Mouse (Mus musculus) spleen, adult 2 months (tissue): Measurements from ENCODE around the gene 4930404H24Rik. TPM values are rescaled to one million over a fixed set of nuclear protein-coding genes. Genes with fewer than 3 reads are reported as not detected.
A peak's percentile ranks its signal among the peaks of the same experiment; 100 is the strongest.

ENCODE experiments used
- DNase-seq, 2 experiments: peaks; one replicate each; pipeline versions ENCODE4 v3.0.0 to v3.0.0-alpha.2; 2012 to 2021; ENCODE audit warnings: low spot score in 2 of 2, low read depth in 1 of 2
- H3K27ac ChIP-seq: fragments of 200-500 bp; 2 replicates; pipeline ENCODE4 v1.5.1; 2012; ENCODE audit warnings: low read length, inconsistent platforms; ENCODE audit not compliant: insufficient read depth
- H3K27me3 ChIP-seq: fragments of 200-500 bp; 2 replicates; pipeline ENCODE4 v1.6.1; 2012; ENCODE audit warnings: mild to moderate bottlenecking, moderate library complexity, low read length, inconsistent platforms; ENCODE audit not compliant: control insufficient read depth, insufficient read depth
- H3K36me3 ChIP-seq: fragments of 200-500 bp; 2 replicates; pipeline ENCODE4 v1.6.1; 2012; ENCODE audit warnings: mild to moderate bottlenecking, low read length, inconsistent platforms; ENCODE audit not compliant: control insufficient read depth, insufficient read depth
- H3K4me1 ChIP-seq: fragments of 200-500 bp; 2 replicates; pipeline ENCODE4 v1.6.1; 2011; ENCODE audit warnings: inconsistent platforms; ENCODE audit not compliant: control insufficient read depth, insufficient read depth, insufficient read length
- H3K4me3 ChIP-seq: fragments of 200-500 bp; 2 replicates; pipeline ENCODE4 v1.5.1; 2011; ENCODE audit warnings: mild to moderate bottlenecking, inconsistent platforms; ENCODE audit not compliant: insufficient read depth, insufficient read length; ENCODE audit errors: extremely low read depth
- CTCF ChIP-seq: fragments of 200-500 bp; IDR thresholded peaks from 2 replicates; pipeline ENCODE4 v1.5.1; 2011; ENCODE audit warnings: mild to moderate bottlenecking, inconsistent platforms; ENCODE audit not compliant: insufficient read depth, insufficient read length, insufficient replicate concordance; ENCODE audit errors: extremely low read depth
- POLR2A ChIP-seq: fragments of 200-500 bp; IDR thresholded peaks from 2 replicates; pipeline ENCODE4 v1.6.1; 2011; ENCODE audit warnings: low read depth, low read length, inconsistent platforms
- WGBS: fragments of 180-500 bp; shearing (Covaris S2); methylation state at CpG from one replicate; pipeline ENCODE4 v1.1.7; 2018; 5-methylcytosine and 5-hydroxymethylcytosine counted together
- polyA plus RNA-seq: library from polyadenylated mRNA; depleted of rRNA; stranded (reverse); fragments of >200 nt; gene quantifications from 2 replicates; pipeline ENCODE4 v1.2.3, GENCODE M21; 2012; rRNA removed

4930404H24Rik gene
- not detected in 2 replicates for polyA plus RNA-seq

GRCm38 (mm10) chr2:153492573-153493392 lies at the start of gene 4930404H24Rik:
TSS of gene 4930404H24Rik (plus strand) at chr2:153492790.
- Histone ChIP-seq H3K4me1 (peaks cover 23% of the 10 kb centered on the region), H3K36me3 (no peaks in the 10 kb centered on the region), H3K4me3 (peak within 1 kb of the TSS; percentile 70), H3K27me3 (peaks cover 4% of the 10 kb centered on the region), H3K27ac (no peak within 1 kb of the TSS; the same call in 1 of the 2 replicates)
- TF ChIP-seq POLR2A: no peak
- TF ChIP-seq CTCF: no peak
- peak; percentile 35 to 49 for DNase-seq
- 2% methylated on average over 71 of the region's 83 CpGs for WGBS

DNA sequence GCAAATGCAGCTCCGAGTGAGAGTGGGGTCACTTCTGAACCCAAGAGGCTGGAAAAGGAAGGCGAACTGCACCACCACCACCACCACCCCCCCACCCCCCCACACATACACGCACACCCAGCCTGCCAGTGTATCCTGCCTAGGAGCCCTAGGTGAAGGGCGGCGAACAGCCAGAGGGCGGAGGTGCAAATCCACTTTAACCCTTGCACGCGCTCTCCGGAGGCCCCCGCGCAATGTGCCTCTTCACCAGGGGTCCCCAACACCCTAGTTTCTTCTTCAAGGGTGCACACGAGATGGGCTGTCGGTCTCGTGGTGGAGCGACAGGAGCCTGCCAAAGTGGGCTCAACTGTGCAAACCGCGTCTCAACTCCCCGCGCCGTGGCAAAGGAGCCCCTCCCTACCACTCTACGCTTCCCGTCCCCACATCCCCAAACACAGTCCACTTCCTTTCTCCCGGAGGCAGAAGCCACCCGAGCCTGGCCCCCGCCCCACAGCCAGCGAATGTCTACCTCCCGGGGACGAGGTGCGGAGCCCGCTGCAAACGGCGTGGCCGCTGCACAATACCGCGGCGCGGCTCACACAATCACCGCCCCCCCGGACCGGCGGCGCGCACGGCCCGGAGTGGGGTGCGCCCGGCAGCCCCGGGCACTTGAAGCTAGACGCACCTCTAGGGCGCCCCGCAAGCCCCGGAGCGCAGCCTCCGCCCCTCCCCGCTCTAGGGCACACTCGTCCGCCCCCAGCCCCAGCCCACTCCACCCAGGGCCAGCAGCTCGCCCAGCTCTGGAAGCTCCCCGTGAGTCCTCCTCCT lies 49.0 kb upstream of the 4930404H24Rik start:
- WGBS: 2% methylated on average over 58 of the region's 59 CpGs
- H3K4me1 ChIP-seq: peaks cover 1% of the 10 kb centered on the region
- no peaks in the 10 kb centered on the region for H3K36me3 ChIP-seq
- no peak for TF ChIP-seq POLR2A
- no peak for TF ChIP-seq CTCF
- H3K4me3 ChIP-seq: peak overlapping the region; percentile 70
- peak in 1 of 2 experiments; percentile 9 for DNase-seq
- no peak overlapping the region for H3K27ac ChIP-seq
- H3K27me3 ChIP-seq: peaks cover 17% of the 10 kb centered on the region

- no peak for TF ChIP-seq POLR2A
- no peak for TF ChIP-seq CTCF
- H3K27ac ChIP-seq: no peak overlapping the region
- DNase-seq: peak in 1 of 2 experiments; percentile 18
- H3K4me1 ChIP-seq: peaks cover 1% of the 10 kb centered on the region
- peak overlapping the region; percentile 70 for H3K4me3 ChIP-seq
- H3K36me3 ChIP-seq: no peaks in the 10 kb centered on the region
- H3K27me3 ChIP-seq: peaks cover 17% of the 10 kb centered on the region
- 3% methylated on average over 36 of the region's 64 CpGs for WGBS
These were observed 48.1 kb upstream of the 4930404H24Rik start for GRCm38 (mm10) chr2:153444254-153445136.

GRCm38 (mm10) chr2:153445137-153446016 lies 47.2 kb upstream of the 4930404H24Rik start:
- peak overlapping the region; percentile 55 for H3K4me3 ChIP-seq
- H3K4me1 ChIP-seq: peaks cover 1% of the 10 kb centered on the region
- peaks cover 17% of the 10 kb centered on the region for H3K27me3 ChIP-seq
- H3K27ac ChIP-seq: no peak overlapping the region
- WGBS: 2% methylated on average over 58 of the region's 59 CpGs
- TF ChIP-seq CTCF: no peak
- TF ChIP-seq POLR2A: no peak
- H3K36me3 ChIP-seq: no peaks in the 10 kb centered on the region
- DNase-seq: no peak

GRCm38 (mm10) chr2:153446017-153446408 lies 46.6 kb upstream of the 4930404H24Rik start:
- no peaks in the 10 kb centered on the region for H3K36me3 ChIP-seq
- peak; percentile 22 to 45 for DNase-seq
- no peak overlapping the region for H3K4me3 ChIP-seq

More at GRCm38 (mm10) chr2:153446017-153446408, 46.6 kb upstream of the 4930404H24Rik start:
- peaks cover 17% of the 10 kb centered on the region for H3K27me3 ChIP-seq
- WGBS: 2% methylated on average over 8 of the region's 8 CpGs
- H3K4me1 ChIP-seq: peaks cover 1% of the 10 kb centered on the region
- no peak overlapping the region for H3K27ac ChIP-seq
- no peak for TF ChIP-seq POLR2A
- TF ChIP-seq CTCF: no peak; the same call in 1 of the 2 replicates
